Mouse (Mus musculus) forebrain, postnatal 0 days (tissue): ENCODE results near the gene Dmwd. TPM values are rescaled to one million over a fixed set of nuclear protein-coding genes. Genes with fewer than 3 reads are reported as not detected.

Experiments
- ATAC-seq: fragments of 200-750 bp; cut with Nextera tagmentation; 2 replicates; pipeline ENCODE4 v1.8.0; 2017; ENCODE audit warnings: mild to moderate bottlenecking, moderate library complexity
- DNase-seq: peaks from one replicate; pipeline ENCODE4 v3.0.0-alpha.2; 2015
- H3K27ac ChIP-seq: fragments of 300-500 bp; sonication (generic); 2 replicates; pipeline ENCODE4 v1.5.1; 2014; ENCODE audit warnings: low read depth, mild to moderate bottlenecking, antibody characterized with exemption, low read length, moderate library complexity, mixed read lengths
- H3K27me3 ChIP-seq: fragments of 300-500 bp; sonication (generic); 2 replicates; pipeline ENCODE4 v1.6.1; 2014; ENCODE audit warnings: mild to moderate bottlenecking, low read length, mixed read lengths; ENCODE audit not compliant: insufficient read depth
- H3K36me3 ChIP-seq: fragments of 300-500 bp; sonication (generic); 2 replicates; pipeline ENCODE4 v1.6.1; 2014; ENCODE audit warnings: mild to moderate bottlenecking, moderate library complexity; ENCODE audit not compliant: insufficient read depth
- H3K4me1 ChIP-seq: fragments of 300-500 bp; sonication (generic); 2 replicates; pipeline ENCODE4 v1.6.1; 2014; ENCODE audit warnings: antibody characterized with exemption; ENCODE audit not compliant: insufficient read depth
- H3K4me2 ChIP-seq: fragments of 300-500 bp; sonication (generic); 2 replicates; pipeline ENCODE4 v1.6.1; 2014; ENCODE audit warnings: low read depth, mild to moderate bottlenecking, moderate library complexity
- H3K4me3 ChIP-seq: fragments of 300-500 bp; sonication (generic); 2 replicates; pipeline ENCODE4 v1.5.1; 2014; ENCODE audit warnings: low read depth, low read length, mixed read lengths
- H3K9ac ChIP-seq: fragments of 300-500 bp; sonication (generic); 2 replicates; pipeline ENCODE4 v1.6.1; 2014; ENCODE audit warnings: mild to moderate bottlenecking
- H3K9me3 ChIP-seq: fragments of 300-500 bp; sonication (generic); 2 replicates; pipeline ENCODE4 v1.6.1; 2016; ENCODE audit warnings: low read length
- CTCF ChIP-seq: sonication (generic); IDR thresholded peaks from 2 replicates; pipeline ENCODE4 v1.5.1; 2016; ENCODE audit warnings: antibody characterized with exemption, control low read depth, low read depth
- WGBS: fragments of 180-500 bp; shearing (Covaris S2); extraction: QIAGEN DNeasy Blood & Tissue Kit; methylation state at CpG from one replicate; pipeline ENCODE4 v1.1.7; 2014; 5-methylcytosine and 5-hydroxymethylcytosine counted together
- polyA plus RNA-seq: library from polyadenylated mRNA; unstranded; fragments of >200 nt; fragmentation: Nextera tagmentation; extraction: Ambion mirVana; gene quantifications from 2 replicates; pipeline ENCODE4 v1.2.1, GENCODE M21; 2015
- total RNA-seq: library from RNA; depleted of rRNA; stranded (reverse); fragments of >200 nt; gene quantifications from 2 replicates; pipeline ENCODE4 v1.2.3, GENCODE M21; 2014

Dmwd gene
- total and polyA plus RNA-seq, 2 experiments from 2014 or later, result 43.8 to 122 TPM

DNA sequence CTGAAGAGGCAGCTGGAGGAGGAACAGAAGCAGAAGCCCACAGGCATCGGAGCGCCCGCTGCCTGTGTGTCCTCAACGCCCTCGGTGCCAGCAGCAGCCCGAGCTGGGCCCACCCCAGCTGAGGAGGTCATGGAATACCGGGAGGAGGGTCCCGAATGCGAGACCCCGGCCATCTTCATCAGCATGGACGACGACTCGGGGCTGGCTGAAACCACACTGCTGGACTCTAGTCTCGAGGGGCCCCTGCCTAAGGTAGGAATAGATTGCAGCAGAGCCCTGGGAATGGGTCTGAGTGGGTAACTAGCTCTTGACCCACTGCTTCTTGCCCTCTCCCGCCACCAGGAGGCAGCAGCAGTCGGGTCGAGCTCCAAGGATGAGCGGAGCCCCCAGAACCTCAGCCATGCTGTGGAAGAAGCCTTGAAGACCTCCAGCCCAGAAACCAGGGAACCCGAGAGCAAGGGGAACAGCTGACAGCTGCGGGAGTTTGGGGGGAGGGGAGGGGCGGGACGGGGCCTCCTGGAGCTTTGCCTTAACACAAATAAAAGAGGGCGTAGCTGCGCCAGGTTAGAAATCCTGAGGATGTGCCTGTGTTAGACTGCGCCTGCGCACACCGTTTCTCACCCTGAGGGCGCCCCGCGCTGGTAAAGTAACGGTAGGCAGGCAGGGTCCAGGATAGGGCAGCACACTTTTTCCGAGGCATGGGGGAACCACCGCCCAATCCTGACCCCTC is 21.8 kb upstream of the Dmwd start, which contains the start of gene Rsph6a:
Gene Rsph6a, plus strand, starts transcription at position 644 of the 730 bp plus-strand sequence.
- Histone ChIP-seq H3K4me2 (peak within 1 kb of the TSS; percentile 44), H3K4me3 (peak within 1 kb of the TSS; percentile 9), H3K27me3 (no peaks in the 10 kb centered on the region), H3K4me1 (no peaks in the 10 kb centered on the region), H3K36me3 (peaks cover 32% of the 10 kb centered on the region), H3K27ac (0 out of 2 replicates have a peak within 1 kb of the TSS, but pooled peaks have one; percentile 9), H3K9me3 (no peaks in the 10 kb centered on the region), H3K9ac (peak within 1 kb of the TSS; percentile 40)
- DNase-seq (peak; percentile 80), ATAC-seq (peak; percentile 81)
- WGBS, result 28% methylated on average over 33 of the region's 33 CpGs
- peak; percentile 70 for TF ChIP-seq CTCF

GRCm38 (mm10) chr7:19054777-19055076 is 21.3 kb upstream of the Dmwd start:
- Histone ChIP-seq H3K4me3 (peak overlapping the region; percentile 9), H3K27ac (no peak overlapping the region), H3K9me3 (no peaks in the 10 kb centered on the region), H3K27me3 (no peaks in the 10 kb centered on the region), H3K9ac (peak overlapping the region; percentile 40), H3K4me2 (peak overlapping the region; percentile 44), H3K4me1 (no peaks in the 10 kb centered on the region), H3K36me3 (peaks cover 27% of the 10 kb centered on the region)
- 65% methylated on average over 9 of the region's 9 CpGs for WGBS
- ATAC-seq, result no peak
- TF ChIP-seq CTCF, result no peak
- no peak for DNase-seq

DNA sequence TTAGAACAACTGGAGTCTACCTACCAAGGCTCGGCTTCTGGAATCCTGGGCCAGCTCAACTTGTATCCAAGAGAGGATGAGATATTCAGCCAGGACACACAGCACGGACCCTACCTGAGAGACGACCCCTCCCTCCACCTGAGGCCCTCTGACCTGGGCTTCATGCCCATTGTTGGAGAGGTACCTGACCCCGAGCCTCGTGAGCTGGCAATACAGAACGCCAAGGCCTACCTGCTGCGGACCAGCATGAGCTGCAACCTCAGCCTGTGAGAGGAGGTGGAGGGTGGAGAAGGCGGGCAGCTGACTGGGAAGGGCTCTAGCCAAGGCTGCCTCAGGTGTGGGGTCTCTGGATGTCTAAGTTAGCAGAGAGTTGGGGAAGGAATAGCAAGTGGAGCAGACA is 20.9 kb upstream of the Dmwd start:
- H3K36me3 ChIP-seq, result peaks cover 23% of the 10 kb centered on the region
- H3K9me3 ChIP-seq, result no peaks in the 10 kb centered on the region
- H3K4me1 ChIP-seq, result no peaks in the 10 kb centered on the region
- 91% methylated on average over 8 of the region's 8 CpGs for WGBS
- ATAC-seq (no peak), DNase-seq (no peak)
- TF ChIP-seq CTCF, result no peak
- H3K27ac ChIP-seq, result no peak overlapping the region
- no peak overlapping the region for H3K9ac ChIP-seq
- no peak overlapping the region for H3K4me2 ChIP-seq
- H3K4me3 ChIP-seq, result no peak overlapping the region
- H3K27me3 ChIP-seq, result no peaks in the 10 kb centered on the region

DNA sequence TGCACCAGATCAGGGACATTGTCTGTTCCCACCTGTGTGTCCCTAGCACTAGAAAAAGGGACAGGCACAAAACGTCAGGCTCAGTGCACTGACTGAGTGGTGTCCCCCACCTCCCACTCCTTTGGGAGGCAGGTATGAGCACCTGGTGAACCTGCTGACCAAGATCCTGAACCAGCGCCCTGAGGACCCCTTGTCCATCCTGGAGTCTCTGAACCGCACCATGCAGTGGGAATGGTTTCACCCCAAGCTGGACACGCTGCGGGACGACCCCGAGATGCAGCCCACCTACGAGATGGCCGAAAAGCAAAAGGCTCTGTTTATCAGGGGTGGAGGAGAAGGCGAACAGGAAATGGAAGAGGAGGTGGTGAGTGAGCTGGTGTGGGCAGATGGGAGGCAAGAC is 18.6 kb upstream of the Dmwd start:
- H3K4me3 ChIP-seq, result no peak overlapping the region
- H3K36me3 ChIP-seq, result peaks cover 2% of the 10 kb centered on the region; the same call in 1 of the 2 replicates
- no peak overlapping the region for H3K27ac ChIP-seq
- ATAC-seq (no peak), DNase-seq (no peak)
- H3K4me1 ChIP-seq, result no peaks in the 10 kb centered on the region
- no peak overlapping the region for H3K9ac ChIP-seq
- no peak overlapping the region for H3K4me2 ChIP-seq
- H3K9me3 ChIP-seq, result no peaks in the 10 kb centered on the region
- H3K27me3 ChIP-seq, result no peaks in the 10 kb centered on the region
- no peak for TF ChIP-seq CTCF
- WGBS, result 92% methylated on average over 10 of the region's 10 CpGs

- no peak for TF ChIP-seq CTCF
- peak overlapping the region; percentile 12; the same call in 1 of the 2 replicates for H3K4me3 ChIP-seq
- no peak for ATAC-seq
Measured at GRCm38 (mm10) chr7:19065896-19066295, 10.1 kb upstream of the Dmwd start.

DNA sequence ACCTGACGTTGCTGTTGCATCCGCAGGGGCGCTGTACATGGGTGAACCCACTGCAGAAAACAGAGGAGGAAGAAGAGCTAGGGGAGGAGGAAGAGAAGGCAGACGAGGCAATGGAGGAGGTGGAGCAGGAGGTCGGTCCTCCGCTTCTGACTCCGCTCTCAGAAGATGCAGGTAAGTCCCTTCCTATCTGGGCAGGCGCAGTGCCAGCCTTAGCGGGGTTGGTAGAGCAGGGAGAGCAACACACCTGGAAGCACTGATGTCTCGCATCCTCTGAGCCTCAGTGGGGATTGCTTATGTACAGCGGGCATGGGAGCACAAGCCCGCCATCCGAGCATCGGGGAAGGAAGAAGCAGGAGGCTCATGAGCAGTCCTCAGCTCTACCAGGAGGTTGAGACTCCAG is 9.0 kb upstream of the Dmwd start:
- Histone ChIP-seq H3K36me3 (no peaks in the 10 kb centered on the region), H3K4me1 (no peaks in the 10 kb centered on the region), H3K27ac (no peak overlapping the region), H3K9me3 (no peaks in the 10 kb centered on the region), H3K9ac (no peak overlapping the region), H3K4me2 (no peak overlapping the region), H3K4me3 (no peak overlapping the region), H3K27me3 (peaks cover 18% of the 10 kb centered on the region)
- ATAC-seq (no peak), DNase-seq (no peak)
- 49% methylated on average over 14 of the region's 14 CpGs for WGBS
- no peak for TF ChIP-seq CTCF

More at GRCm38 (mm10) chr7:19065896-19066295, 10.1 kb upstream of the Dmwd start:
- 64% methylated on average over 8 of the region's 13 CpGs for WGBS
- no peak for DNase-seq
- no peaks in the 10 kb centered on the region for H3K9me3 ChIP-seq
- no peaks in the 10 kb centered on the region for H3K4me1 ChIP-seq
- H3K9ac ChIP-seq, result no peak overlapping the region
- H3K4me2 ChIP-seq, result peak overlapping the region; percentile 19
- peaks cover 18% of the 10 kb centered on the region for H3K27me3 ChIP-seq
- H3K27ac ChIP-seq, result no peak overlapping the region
- H3K36me3 ChIP-seq, result no peaks in the 10 kb centered on the region

DNA sequence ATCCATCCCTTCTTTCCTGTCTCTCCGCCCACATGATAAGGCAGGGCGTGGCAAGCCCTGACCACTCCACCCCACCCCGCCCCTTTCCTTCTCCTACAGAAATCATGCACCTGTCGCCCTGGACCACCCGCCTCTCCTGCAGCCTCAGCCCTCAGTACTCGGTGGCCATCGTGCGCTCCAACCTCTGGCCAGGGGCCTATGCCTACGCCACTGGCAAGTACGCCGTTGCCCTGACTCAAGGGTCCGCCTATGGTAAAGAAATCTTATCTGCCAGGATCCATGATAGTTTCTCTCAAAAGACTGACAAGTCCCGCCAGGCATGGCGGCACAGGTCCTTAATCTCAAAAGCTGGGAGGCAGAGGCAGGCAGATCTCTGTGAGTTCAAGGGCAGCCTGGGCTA is 8.1 kb upstream of the Dmwd start:
- H3K4me3 ChIP-seq, result no peak overlapping the region
- H3K4me1 ChIP-seq, result no peaks in the 10 kb centered on the region
- 65% methylated on average over 13 of the region's 14 CpGs for WGBS
- no peaks in the 10 kb centered on the region for H3K9me3 ChIP-seq
- H3K9ac ChIP-seq, result no peak overlapping the region
- peaks cover 18% of the 10 kb centered on the region for H3K27me3 ChIP-seq
- H3K4me2 ChIP-seq, result no peak overlapping the region
- no peak for TF ChIP-seq CTCF
- no peak overlapping the region for H3K27ac ChIP-seq
- ATAC-seq (no peak), DNase-seq (no peak)
- H3K36me3 ChIP-seq, result no peaks in the 10 kb centered on the region
